Mouse (Mus musculus) embryonic facial prominence, embryonic 14.5 days (tissue): ENCODE results near the gene Cdc42ep2. TPM values are rescaled to one million over a fixed set of nuclear protein-coding genes. Genes with fewer than 3 reads are reported as not detected.

Experiments
- ATAC-seq: fragments of 200-750 bp; cut with Nextera tagmentation; 2 replicates; pipeline ENCODE4 v1.8.0; 2017; ENCODE audit warnings: low read depth, moderate number of reproducible peaks, moderate TSS enrichment
- DNase-seq: peaks from one replicate; pipeline ENCODE4 v3.0.0-alpha.2; 2015; ENCODE audit warnings: low spot score
- H3K27ac ChIP-seq: fragments of 300-500 bp; sonication (generic); replicated peaks from 2 replicates; pipeline ENCODE4 v1.5.1; 2014; ENCODE audit warnings: low read depth, mild to moderate bottlenecking, low read length, moderate library complexity
- H3K27me3 ChIP-seq: fragments of 300-500 bp; sonication (generic); replicated peaks from 2 replicates; pipeline ENCODE4 v1.6.1; 2014; ENCODE audit warnings: low read length; ENCODE audit not compliant: control insufficient read depth, insufficient read depth
- H3K36me3 ChIP-seq: fragments of 300-500 bp; sonication (generic); 2 replicates; pipeline ENCODE4 v1.6.1; 2014; ENCODE audit warnings: low read length, mixed read lengths; ENCODE audit not compliant: control insufficient read depth, insufficient read depth
- H3K4me1 ChIP-seq: fragments of 300-500 bp; sonication (generic); 2 replicates; pipeline ENCODE4 v1.6.1; 2014; ENCODE audit warnings: antibody characterized with exemption, low read length; ENCODE audit not compliant: control insufficient read depth, insufficient read depth
- H3K4me2 ChIP-seq: fragments of 300-500 bp; sonication (generic); 2 replicates; pipeline ENCODE4 v1.6.1; 2014; ENCODE audit warnings: low read depth, mild to moderate bottlenecking, low read length, moderate library complexity, mixed read lengths
- H3K4me3 ChIP-seq: fragments of 300-500 bp; sonication (generic); 2 replicates; pipeline ENCODE4 v1.5.1; 2014; ENCODE audit warnings: low read depth, mild to moderate bottlenecking, low read length
- H3K9ac ChIP-seq: fragments of 300-500 bp; sonication (generic); 2 replicates; pipeline ENCODE4 v1.6.1; 2014; ENCODE audit warnings: low read depth, mild to moderate bottlenecking, low read length, moderate library complexity, mixed read lengths
- H3K9me3 ChIP-seq: fragments of 300-500 bp; sonication (generic); 2 replicates; pipeline ENCODE4 v1.6.1; 2016; ENCODE audit warnings: low read length; ENCODE audit not compliant: control insufficient read depth
- WGBS: fragments of 180-500 bp; shearing (Covaris S2); extraction: QIAGEN DNeasy Blood & Tissue Kit; methylation state at CpG from one replicate; pipeline ENCODE4 v1.1.7; 2014; 5-methylcytosine and 5-hydroxymethylcytosine counted together
- polyA plus RNA-seq: library from polyadenylated mRNA; unstranded; fragments of >200 nt; fragmentation: Nextera tagmentation; extraction: Ambion mirVana; gene quantifications from 2 replicates; pipeline ENCODE4 v1.2.1, GENCODE M21; 2014

Gene Cdc42ep2
- polyA plus RNA-seq, 1 experiment from 2014 or later = 16.2 TPM

DNA sequence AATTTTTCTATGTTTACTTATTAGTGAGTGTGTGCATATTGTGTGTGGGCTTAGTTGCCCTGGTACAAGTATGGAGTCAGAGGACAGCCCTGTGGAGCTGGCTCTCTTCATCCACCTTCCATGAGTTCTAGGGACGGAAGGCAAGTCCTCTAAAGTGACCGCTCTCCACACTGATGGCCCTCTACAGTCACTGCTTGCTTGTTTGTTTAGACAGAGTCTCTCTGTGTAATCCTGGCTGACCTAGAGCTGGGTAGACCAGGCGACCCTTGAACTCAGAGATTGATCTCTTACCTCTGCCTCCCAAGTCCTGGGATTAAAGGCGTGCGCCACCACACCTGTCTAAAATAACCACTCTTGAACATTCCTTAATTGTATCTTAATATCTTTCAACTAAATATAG lies 32.8 kb upstream of the Cdc42ep2 start:
- WGBS = 79% methylated on average over 5 of the region's 5 CpGs
- ATAC-seq = no peak

DNA sequence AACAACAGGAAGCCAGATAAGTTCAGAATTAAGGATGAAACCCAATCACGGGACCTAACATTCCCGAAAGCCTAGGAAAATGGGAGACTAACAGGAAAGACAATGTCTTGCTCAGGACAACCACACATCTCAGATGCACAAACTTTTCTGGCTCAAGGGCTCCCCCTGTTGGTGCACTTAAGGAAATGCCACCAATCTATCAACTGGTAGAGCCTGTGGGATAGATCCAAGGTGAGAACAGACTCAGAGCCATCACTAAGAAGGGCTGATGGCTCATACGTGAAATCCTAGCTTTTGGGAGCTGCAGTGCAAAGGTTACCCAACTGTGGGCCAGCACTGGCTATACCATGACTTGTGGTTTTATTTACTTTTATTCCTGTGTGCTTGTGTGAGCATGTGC lies 32.1 kb upstream of the Cdc42ep2 start:
- H3K27ac ChIP-seq = peak overlapping the region; percentile 67
- H3K36me3 ChIP-seq = peaks cover 59% of the 10 kb centered on the region
- peak; percentile 70 for ATAC-seq

More for the DNA sequence above, 32.8 kb upstream of the Cdc42ep2 start:
- Histone ChIP-seq H3K9me3 (no peaks in the 10 kb centered on the region), H3K27me3 (no peaks in the 10 kb centered on the region), H3K27ac (no peak overlapping the region), H3K4me3 (no peak overlapping the region), H3K36me3 (peaks cover 55% of the 10 kb centered on the region), H3K4me1 (peaks cover 3% of the 10 kb centered on the region; the same call in 1 of the 2 replicates), H3K4me2 (no peak overlapping the region), H3K9ac (no peak overlapping the region)
- no peak for DNase-seq

DNA sequence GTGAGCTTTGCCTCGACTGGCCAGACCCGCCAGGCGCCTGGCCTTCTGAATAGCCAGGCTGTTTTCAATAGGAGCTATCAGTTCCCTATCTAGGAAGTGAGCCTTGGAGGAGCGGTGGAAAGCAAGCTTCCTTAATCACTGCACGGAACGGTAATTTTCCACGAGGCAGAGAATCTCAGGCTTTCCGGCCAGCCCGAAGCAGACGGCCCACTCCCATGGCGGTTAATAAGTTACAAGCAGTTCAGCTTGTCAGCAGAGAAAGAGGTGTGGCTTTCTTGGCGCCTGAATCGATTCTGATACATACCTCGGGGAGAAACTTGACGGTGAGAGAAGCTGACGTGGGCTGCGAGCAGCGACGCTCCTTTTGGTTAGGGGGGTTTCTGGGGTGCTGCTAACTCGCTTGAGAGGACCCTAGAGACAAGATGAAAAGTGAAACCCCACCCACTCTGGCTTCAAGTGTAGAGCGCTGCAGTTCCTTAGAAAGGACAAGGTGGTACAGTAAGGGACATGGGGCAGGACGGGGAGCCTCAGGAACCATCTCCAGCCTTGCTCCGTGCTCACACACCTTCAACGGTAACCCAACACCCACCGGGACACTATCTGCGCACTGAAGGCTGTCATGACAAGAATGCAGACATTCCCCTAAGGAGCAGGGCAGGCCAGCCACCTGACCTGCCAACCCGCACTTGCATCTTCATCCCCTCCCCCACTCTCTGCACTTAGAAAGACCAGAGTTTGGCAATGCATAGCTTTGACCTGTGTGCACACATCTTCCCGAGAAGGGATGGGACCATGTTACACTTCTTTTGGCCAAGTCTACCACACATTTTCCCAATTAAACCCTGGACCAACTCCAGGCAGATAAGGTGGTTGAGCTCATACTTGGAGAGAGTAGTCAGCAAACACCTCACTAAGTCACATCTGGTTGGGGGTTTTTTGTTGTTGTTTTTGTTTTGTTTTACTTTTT lies 31.4 kb upstream of the Cdc42ep2 start:
- Histone ChIP-seq H3K36me3 (peaks cover 66% of the 10 kb centered on the region), H3K27ac (peak overlapping the region; percentile 67), H3K9ac (no peak overlapping the region), H3K4me1 (peaks cover 3% of the 10 kb centered on the region; the same call in 1 of the 2 replicates), H3K9me3 (no peaks in the 10 kb centered on the region), H3K4me3 (no peak overlapping the region), H3K4me2 (peak overlapping the region; percentile 31), H3K27me3 (no peaks in the 10 kb centered on the region)
- peak; percentile 80 for DNase-seq
- peak; percentile 51 for ATAC-seq
- WGBS = 62% methylated on average over 27 of the region's 28 CpGs

More for the DNA sequence above, 32.1 kb upstream of the Cdc42ep2 start:
- H3K4me3 ChIP-seq = no peak overlapping the region
- H3K9ac ChIP-seq = no peak overlapping the region
- 0 out of 2 replicates have a peak overlapping the region, but pooled peaks have one; percentile 31 for H3K4me2 ChIP-seq
- H3K9me3 ChIP-seq = no peaks in the 10 kb centered on the region
- 20% methylated on average over 3 of the region's 3 CpGs for WGBS
- peak; percentile 81 for DNase-seq
- peaks cover 3% of the 10 kb centered on the region; the same call in 1 of the 2 replicates for H3K4me1 ChIP-seq
- no peaks in the 10 kb centered on the region for H3K27me3 ChIP-seq

DNA sequence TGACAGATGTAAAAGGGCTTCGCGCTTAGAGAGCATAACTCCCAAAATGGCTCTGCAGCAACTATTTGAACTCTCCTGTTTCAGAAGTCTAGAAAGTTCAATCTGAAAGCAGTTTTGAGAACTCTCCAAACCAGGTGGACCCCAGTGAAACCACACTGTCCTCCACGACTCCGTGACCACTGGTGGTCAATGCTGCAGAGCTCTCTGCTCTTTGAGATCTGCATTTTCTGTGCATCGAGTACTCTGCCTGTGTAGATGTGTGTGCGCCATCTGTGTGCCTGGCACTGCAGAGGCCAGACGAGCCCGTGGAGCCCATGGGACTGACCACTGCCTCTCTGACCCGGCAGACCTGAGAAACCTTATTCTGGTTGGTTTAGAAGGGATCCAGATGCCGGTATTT lies 30.3 kb upstream of the Cdc42ep2 start:
- Histone ChIP-seq H3K27ac (no peak overlapping the region), H3K4me1 (peaks cover 3% of the 10 kb centered on the region; the same call in 1 of the 2 replicates), H3K9ac (no peak overlapping the region), H3K36me3 (peaks cover 77% of the 10 kb centered on the region), H3K4me2 (no peak overlapping the region), H3K27me3 (no peaks in the 10 kb centered on the region), H3K4me3 (no peak overlapping the region), H3K9me3 (no peaks in the 10 kb centered on the region)
- no peak for DNase-seq
- WGBS = 87% methylated on average over 10 of the region's 10 CpGs
- no peak for ATAC-seq

DNA sequence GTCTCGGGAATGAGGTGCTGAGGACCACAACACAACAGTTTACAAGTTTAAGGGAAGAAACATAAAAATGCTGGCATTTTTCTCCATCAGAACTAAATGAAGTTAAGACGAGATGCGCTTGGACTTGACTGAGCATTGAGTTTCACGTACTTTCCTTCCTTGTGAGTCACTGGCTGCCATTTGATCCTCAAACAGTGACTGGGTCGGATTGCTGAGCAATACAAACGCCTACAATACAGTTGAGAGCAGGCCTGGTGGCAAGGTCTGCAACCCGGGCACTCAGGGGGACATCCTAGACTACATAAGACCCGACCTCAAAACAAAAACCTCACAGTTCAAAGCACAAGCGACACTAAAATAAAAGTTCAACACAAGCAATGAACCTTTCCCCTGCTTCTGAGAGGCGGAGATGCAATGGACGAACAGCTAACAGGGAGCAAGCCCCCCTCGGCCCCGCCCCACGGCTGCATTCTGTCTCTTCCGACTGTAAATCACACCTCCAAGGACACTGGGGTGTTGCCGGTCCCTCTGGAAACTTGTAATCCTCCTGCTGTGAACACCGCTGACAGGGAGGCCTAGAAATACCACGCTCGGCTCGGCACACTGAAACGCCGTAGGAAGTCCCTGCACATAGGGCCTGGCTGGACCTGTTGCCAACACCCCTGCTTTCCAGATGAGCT lies 29.6 kb upstream of the Cdc42ep2 start:
- ATAC-seq = no peak
- 74% methylated on average over 22 of the region's 22 CpGs for WGBS
- Histone ChIP-seq H3K9me3 (no peaks in the 10 kb centered on the region), H3K27ac (no peak overlapping the region), H3K4me2 (no peak overlapping the region), H3K27me3 (no peaks in the 10 kb centered on the region), H3K4me1 (peaks cover 3% of the 10 kb centered on the region; the same call in 1 of the 2 replicates), H3K9ac (0 out of 2 replicates have a peak overlapping the region, but pooled peaks have one; percentile 10), H3K36me3 (peaks cover 78% of the 10 kb centered on the region), H3K4me3 (no peak overlapping the region)
- no peak for DNase-seq

DNA sequence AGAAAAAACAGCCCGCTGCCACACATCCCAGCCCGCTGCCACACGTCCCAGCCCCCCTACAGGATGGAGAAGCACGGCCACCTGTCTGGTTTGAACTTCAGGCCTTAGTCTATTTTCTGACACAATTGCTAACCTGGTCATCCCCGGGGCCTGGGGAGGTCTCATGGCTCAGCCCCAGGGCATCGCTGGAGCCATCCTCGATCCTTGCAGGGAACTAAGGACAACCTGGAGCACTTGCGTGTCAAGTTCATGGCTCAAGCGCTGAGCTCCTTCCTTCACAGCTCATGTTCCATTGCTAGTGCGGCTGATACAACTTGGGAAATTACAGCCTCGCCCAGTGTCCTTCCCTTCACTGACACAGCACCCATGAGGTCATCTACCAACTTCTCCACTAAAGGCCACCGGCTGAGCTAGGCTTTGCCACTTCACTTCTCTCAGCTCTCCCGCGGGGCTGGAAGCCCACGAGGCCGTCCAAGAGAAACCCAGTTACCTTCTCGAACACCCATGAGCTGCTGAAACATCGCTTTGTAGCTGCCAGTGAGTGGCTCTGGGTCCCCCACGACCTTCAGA lies 28.7 kb upstream of the Cdc42ep2 start:
- H3K9ac ChIP-seq = peak overlapping the region; percentile 10; the same call in 1 of the 2 replicates
- WGBS = 92% methylated on average over 19 of the region's 19 CpGs
- H3K9me3 ChIP-seq = no peaks in the 10 kb centered on the region
- peaks cover 79% of the 10 kb centered on the region for H3K36me3 ChIP-seq
- H3K4me2 ChIP-seq = no peak overlapping the region
- DNase-seq (no peak), ATAC-seq (no peak)
- H3K4me1 ChIP-seq = peaks cover 3% of the 10 kb centered on the region; the same call in 1 of the 2 replicates
- no peaks in the 10 kb centered on the region for H3K27me3 ChIP-seq
- no peak overlapping the region for H3K4me3 ChIP-seq
- peak overlapping the region; percentile 59; the same call in 1 of the 2 replicates for H3K27ac ChIP-seq

DNA sequence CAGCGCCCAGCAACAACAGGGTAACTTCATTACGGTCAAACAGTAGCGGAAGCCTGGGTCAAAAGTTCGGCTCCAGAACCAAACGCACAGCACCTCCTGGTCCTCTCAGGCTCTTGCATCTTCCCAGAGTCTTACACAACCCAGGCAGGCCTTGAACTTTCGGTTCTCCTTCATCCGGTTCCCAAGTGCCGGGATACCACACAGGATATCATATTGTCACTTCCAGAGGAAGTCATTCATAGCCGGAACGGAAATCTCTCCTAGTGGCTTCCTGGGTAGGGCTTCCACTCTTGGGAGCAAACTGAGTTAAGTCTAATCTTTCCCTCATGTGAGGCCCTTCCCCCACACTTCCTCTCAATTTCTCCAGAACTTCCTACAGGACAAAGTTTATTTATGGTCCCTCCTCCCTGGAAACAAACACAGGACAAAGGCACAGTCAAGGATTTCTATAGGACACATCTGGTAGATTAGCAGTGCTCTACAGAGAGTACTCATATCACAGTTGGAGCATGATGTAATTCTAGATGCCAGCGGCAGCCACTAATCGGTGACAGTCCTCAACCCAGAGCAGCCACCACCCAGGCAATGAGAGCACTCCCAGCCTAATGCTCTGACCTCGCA lies 27.6 kb upstream of the Cdc42ep2 start:
- Histone ChIP-seq H3K36me3 (peaks cover 80% of the 10 kb centered on the region), H3K27me3 (no peaks in the 10 kb centered on the region), H3K4me2 (no peak overlapping the region), H3K9me3 (no peaks in the 10 kb centered on the region), H3K27ac (peak overlapping the region; percentile 59; the same call in 1 of the 2 replicates), H3K4me3 (no peak overlapping the region), H3K9ac (no peak overlapping the region), H3K4me1 (peaks cover 3% of the 10 kb centered on the region; the same call in 1 of the 2 replicates)
- DNase-seq (peak; percentile 75), ATAC-seq (peak; percentile 47; the same call in 1 of the 2 replicates)
- WGBS = 56% methylated on average over 13 of the region's 13 CpGs

DNA sequence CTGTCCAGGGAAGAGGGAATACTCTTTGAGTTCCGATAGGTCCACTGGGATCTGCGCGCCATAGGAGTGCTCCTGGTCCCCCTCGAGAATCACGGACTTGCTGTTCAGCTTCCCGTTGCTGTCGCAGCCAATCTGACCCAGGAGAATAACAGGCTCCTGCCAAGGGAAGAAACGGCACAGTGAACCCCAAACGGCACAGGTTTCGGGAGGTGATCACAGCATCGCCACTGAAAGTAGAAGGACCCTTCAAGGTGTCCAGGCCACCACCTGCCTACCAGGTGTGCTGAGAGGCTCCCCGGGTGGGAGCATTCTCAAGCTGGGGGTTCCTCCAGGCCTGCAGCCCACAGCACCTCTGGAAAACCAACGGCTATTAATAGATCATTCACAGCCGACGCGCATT lies 27.0 kb upstream of the Cdc42ep2 start:
- Histone ChIP-seq H3K9ac (no peak overlapping the region), H3K27ac (peak overlapping the region; percentile 59; the same call in 1 of the 2 replicates), H3K9me3 (no peaks in the 10 kb centered on the region), H3K4me2 (no peak overlapping the region), H3K27me3 (no peaks in the 10 kb centered on the region), H3K4me1 (peaks cover 3% of the 10 kb centered on the region; the same call in 1 of the 2 replicates), H3K4me3 (no peak overlapping the region), H3K36me3 (peaks cover 78% of the 10 kb centered on the region)
- ATAC-seq (no peak), DNase-seq (no peak)
- 79% methylated on average over 16 of the region's 16 CpGs for WGBS
